Mouse (Mus musculus): ENCODE measurements around the gene Vwa1. TPM values are rescaled to one million over a fixed set of nuclear protein-coding genes. Genes with fewer than 3 reads are reported as not detected.

The Vwa1 gene
- polyA plus RNA-seq, 1 experiment from 2014 or later, result 12.7 TPM

DNA sequence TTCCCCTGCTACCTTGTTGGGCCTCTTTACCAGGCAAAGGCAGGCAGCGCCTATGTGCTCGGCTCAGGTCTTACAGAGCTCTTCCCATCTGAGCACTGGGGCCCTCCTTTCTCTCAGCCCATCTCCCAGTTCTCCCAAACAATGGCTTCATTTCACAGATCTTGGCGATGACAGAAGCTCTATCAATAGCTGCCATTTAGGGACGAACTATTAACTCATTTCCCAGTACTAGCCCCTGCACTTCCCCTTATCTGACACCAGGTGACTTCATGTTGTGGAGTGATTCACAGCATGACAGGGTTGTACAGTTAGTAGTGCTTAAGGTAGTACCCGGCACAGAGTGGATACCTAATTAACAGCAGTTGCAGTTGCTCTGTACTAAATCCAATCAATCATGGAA is 11.3 kb upstream of the Vwa1 start, which contains the start of gene Tmem88b:
TSS of gene Tmem88b (minus strand) at position 56 of the 400 bp plus-strand sequence.
- peak within 1 kb of the TSS; percentile 81 for H3K4me2 ChIP-seq (ENCODE audit: low read depth, low read length)
- H3K9ac ChIP-seq (ENCODE audit: low read depth, low read length), result peak within 1 kb of the TSS; percentile 90
- 56% methylated on average over 5 of the region's 5 CpGs for WGBS
- ATAC-seq (ENCODE audit: low read depth) (no peak), DNase-seq (ENCODE audit: low spot score) (no peak)
- H3K27me3 ChIP-seq (replicated peaks; ENCODE audit: control insufficient read depth, insufficient read depth, low read length), result no peaks in the 10 kb centered on the region
- H3K4me3 ChIP-seq (ENCODE audit: low read depth, low read length), result peak within 1 kb of the TSS; percentile 68
- peaks cover 6% of the 10 kb centered on the region; the same call in 1 of the 2 replicates for H3K4me1 ChIP-seq (ENCODE audit: control insufficient read depth, insufficient read depth, low read length)
- H3K27ac ChIP-seq (replicated peaks; ENCODE audit: low read depth, low read length), result 0 out of 2 replicates have a peak within 1 kb of the TSS, but pooled peaks have one; percentile 82
- no peaks in the 10 kb centered on the region for H3K36me3 ChIP-seq (ENCODE audit: control insufficient read depth, insufficient read depth, low read length)
- no peaks in the 10 kb centered on the region for H3K9me3 ChIP-seq (ENCODE audit: control insufficient read depth, low read length)

DNA sequence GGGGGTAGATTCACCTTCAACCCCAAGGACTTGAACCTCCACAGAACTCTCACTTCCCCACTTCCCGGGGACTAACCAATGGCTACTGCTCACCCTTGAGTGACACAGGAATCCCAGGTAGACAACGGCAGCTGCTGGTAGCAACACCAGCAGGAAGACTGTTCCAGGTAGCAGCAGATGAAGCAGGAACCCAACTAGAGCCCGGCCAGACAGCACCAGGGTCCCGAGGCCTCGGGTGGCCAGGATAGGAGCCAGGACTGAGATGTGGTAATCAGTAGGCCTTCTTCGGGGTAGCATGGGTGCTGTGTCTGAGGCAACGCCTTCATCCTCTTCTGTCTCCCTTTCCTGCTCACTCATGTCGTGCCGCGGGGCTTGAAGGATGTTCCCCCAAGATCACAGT is 10.7 kb upstream of the Vwa1 start:
- WGBS, result 75% methylated on average over 7 of the region's 10 CpGs
- DNase-seq (ENCODE audit: low spot score), result no peak
- no peak for ATAC-seq (ENCODE audit: low read depth)
- no peaks in the 10 kb centered on the region for H3K36me3 ChIP-seq (ENCODE audit: control insufficient read depth, insufficient read depth, low read length)
- H3K27ac ChIP-seq (replicated peaks; ENCODE audit: low read depth, low read length), result no peak overlapping the region
- no peak overlapping the region for H3K9ac ChIP-seq (ENCODE audit: low read depth, low read length)
- no peak overlapping the region for H3K4me3 ChIP-seq (ENCODE audit: low read depth, low read length)
- no peak overlapping the region for H3K4me2 ChIP-seq (ENCODE audit: low read depth, low read length)
- H3K9me3 ChIP-seq (ENCODE audit: control insufficient read depth, low read length), result no peaks in the 10 kb centered on the region
- H3K27me3 ChIP-seq (replicated peaks; ENCODE audit: control insufficient read depth, insufficient read depth, low read length), result no peaks in the 10 kb centered on the region
- H3K4me1 ChIP-seq (ENCODE audit: control insufficient read depth, insufficient read depth, low read length), result peaks cover 6% of the 10 kb centered on the region; the same call in 1 of the 2 replicates

DNA sequence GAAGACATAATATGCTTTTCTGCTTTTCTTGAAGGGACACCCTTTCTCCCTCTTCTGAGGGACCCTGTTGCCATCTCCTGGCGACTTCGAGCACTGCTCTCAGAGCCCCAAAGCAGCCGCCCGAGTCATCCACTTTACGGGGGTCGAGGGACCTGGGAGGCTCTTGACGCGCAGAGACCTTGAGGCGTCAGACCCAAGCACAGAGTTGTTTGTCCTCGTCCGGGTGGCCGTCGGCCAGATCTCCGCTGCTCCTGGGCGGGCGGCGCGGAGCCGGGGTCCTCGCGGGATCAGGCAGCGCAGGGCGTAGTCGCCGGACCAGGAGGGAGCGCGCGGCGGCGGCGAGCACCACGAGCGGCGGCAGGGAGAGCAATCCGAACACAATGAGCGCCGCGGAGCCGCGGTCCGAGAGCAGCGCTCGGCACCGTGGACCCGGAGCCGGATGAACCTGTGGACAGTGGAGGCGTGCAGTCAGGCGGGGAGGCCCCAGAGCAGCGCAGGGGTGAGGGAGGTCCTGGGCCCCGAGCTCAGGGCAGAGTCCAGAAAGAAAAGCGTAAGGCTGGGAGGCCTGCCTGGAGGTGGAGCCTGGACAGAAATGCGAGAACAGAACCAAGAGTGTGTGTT is 9.7 kb upstream of the Vwa1 start:
- H3K27ac ChIP-seq (replicated peaks; ENCODE audit: low read depth, low read length), result peak overlapping the region; percentile 82
- ATAC-seq (ENCODE audit: low read depth) (peak; percentile 81), DNase-seq (ENCODE audit: low spot score) (peak; percentile 92)
- H3K9me3 ChIP-seq (ENCODE audit: control insufficient read depth, low read length), result no peaks in the 10 kb centered on the region
- WGBS, result 0% methylated on average over 51 of the region's 52 CpGs
- peak overlapping the region; percentile 81 for H3K4me2 ChIP-seq (ENCODE audit: low read depth, low read length)
- no peaks in the 10 kb centered on the region for H3K36me3 ChIP-seq (ENCODE audit: control insufficient read depth, insufficient read depth, low read length)
- H3K9ac ChIP-seq (ENCODE audit: low read depth, low read length), result peak overlapping the region; percentile 90
- no peaks in the 10 kb centered on the region for H3K27me3 ChIP-seq (replicated peaks; ENCODE audit: control insufficient read depth, insufficient read depth, low read length)
- H3K4me1 ChIP-seq (ENCODE audit: control insufficient read depth, insufficient read depth, low read length), result peaks cover 6% of the 10 kb centered on the region; the same call in 1 of the 2 replicates
- H3K4me3 ChIP-seq (ENCODE audit: low read depth, low read length), result peak overlapping the region; percentile 68

DNA sequence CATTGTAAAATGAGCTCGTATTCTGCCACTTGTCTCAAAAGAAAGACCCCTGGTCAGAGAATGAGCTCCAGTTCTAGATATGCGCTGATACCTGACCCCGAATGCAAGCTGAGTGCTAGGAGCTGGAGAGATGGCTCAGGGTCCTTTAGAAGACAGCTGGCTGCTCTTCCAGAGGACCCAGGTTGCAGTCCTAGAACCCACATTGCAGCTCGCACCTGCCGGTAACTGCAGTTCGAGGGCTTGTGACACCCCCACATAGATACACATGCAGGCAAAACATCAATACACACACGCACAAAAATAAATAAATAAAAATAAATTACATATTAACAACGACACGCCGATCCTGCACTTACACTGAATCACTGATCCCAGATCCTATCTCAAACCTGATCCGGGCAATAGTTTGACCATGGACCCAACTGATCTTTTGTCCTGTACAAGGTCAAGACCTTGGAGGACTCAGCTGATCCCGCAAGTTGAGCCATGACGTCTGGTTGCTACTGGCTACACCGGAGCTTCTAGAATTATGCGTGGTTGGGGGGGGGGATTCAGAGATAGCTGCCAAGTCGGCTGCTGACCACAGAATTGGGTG is 9.1 kb upstream of the Vwa1 start:
- no peaks in the 10 kb centered on the region for H3K9me3 ChIP-seq (ENCODE audit: control insufficient read depth, low read length)
- H3K36me3 ChIP-seq (ENCODE audit: control insufficient read depth, insufficient read depth, low read length), result no peaks in the 10 kb centered on the region
- H3K4me2 ChIP-seq (ENCODE audit: low read depth, low read length), result peak overlapping the region; percentile 81
- DNase-seq (ENCODE audit: low spot score) (no peak), ATAC-seq (ENCODE audit: low read depth) (no peak)
- H3K4me3 ChIP-seq (ENCODE audit: low read depth, low read length), result peak overlapping the region; percentile 68
- H3K9ac ChIP-seq (ENCODE audit: low read depth, low read length), result peak overlapping the region; percentile 90
- WGBS, result 40% methylated on average over 16 of the region's 16 CpGs
- H3K27me3 ChIP-seq (replicated peaks; ENCODE audit: control insufficient read depth, insufficient read depth, low read length), result no peaks in the 10 kb centered on the region
- H3K27ac ChIP-seq (replicated peaks; ENCODE audit: low read depth, low read length), result peak overlapping the region; percentile 82; the same call in 1 of the 2 replicates
- H3K4me1 ChIP-seq (ENCODE audit: control insufficient read depth, insufficient read depth, low read length), result peaks cover 6% of the 10 kb centered on the region; the same call in 1 of the 2 replicates

DNA sequence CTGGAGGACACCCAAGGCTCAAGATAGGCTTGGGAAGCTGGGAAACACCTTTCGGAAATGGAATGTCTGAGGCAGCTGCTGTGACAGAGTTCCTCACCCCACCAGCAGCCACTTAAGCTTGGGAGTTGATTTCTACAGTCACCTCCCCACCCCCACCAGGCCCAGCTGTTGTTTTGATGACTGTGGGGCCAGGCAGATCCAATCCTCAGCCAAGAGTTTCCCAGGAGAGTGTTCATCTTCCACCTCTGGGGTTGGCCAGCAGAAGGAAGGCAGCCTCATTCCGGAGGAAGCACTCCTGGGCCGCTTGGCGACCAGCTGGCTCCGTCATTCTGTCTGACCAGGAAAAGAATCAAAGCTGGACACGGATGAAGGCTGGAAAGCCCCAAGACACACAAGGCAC is 6.4 kb upstream of the Vwa1 start:
- WGBS, result 23% methylated on average over 6 of the region's 6 CpGs
- Histone ChIP-seq H3K9me3 (ENCODE audit: control insufficient read depth, low read length) (no peaks in the 10 kb centered on the region), H3K27ac (replicated peaks; ENCODE audit: low read depth, low read length) (peak overlapping the region; percentile 58; the same call in 1 of the 2 replicates), H3K4me1 (ENCODE audit: control insufficient read depth, insufficient read depth, low read length) (peaks cover 6% of the 10 kb centered on the region; the same call in 1 of the 2 replicates), H3K9ac (ENCODE audit: low read depth, low read length) (no peak overlapping the region), H3K27me3 (replicated peaks; ENCODE audit: control insufficient read depth, insufficient read depth, low read length) (no peaks in the 10 kb centered on the region), H3K4me3 (ENCODE audit: low read depth, low read length) (no peak overlapping the region), H3K36me3 (ENCODE audit: control insufficient read depth, insufficient read depth, low read length) (no peaks in the 10 kb centered on the region), H3K4me2 (ENCODE audit: low read depth, low read length) (no peak overlapping the region)
- peak; percentile 81 for ATAC-seq (ENCODE audit: low read depth)
- peak; percentile 86 for DNase-seq (ENCODE audit: low spot score)

DNA sequence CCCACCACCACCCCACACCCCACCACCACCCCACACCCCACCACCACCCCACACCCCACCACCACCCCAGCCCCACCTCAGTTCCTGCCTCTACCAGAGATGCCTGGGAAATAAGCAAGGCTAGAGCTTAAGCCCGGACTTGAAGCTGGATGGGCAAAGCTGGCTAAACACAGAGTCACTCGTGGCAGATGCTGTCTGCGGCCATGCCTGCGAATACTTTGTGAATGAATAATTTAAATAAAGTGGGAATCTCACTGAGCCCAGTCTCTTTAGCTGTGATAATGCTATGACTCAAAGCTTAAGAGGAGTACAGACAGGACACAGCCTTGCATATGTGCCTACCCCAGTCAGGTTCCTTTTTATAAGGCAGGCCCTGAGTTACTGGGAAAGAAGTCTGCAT is 5.0 kb upstream of the Vwa1 start:
- no peaks in the 10 kb centered on the region for H3K9me3 ChIP-seq (ENCODE audit: control insufficient read depth, low read length)
- 73% methylated on average over 4 of the region's 4 CpGs for WGBS
- no peak overlapping the region for H3K4me3 ChIP-seq (ENCODE audit: low read depth, low read length)
- peaks cover 18% of the 10 kb centered on the region for H3K4me1 ChIP-seq (ENCODE audit: control insufficient read depth, insufficient read depth, low read length)
- H3K4me2 ChIP-seq (ENCODE audit: low read depth, low read length), result no peak overlapping the region
- no peak overlapping the region for H3K9ac ChIP-seq (ENCODE audit: low read depth, low read length)
- DNase-seq (ENCODE audit: low spot score) (no peak), ATAC-seq (ENCODE audit: low read depth) (no peak)
- H3K27me3 ChIP-seq (replicated peaks; ENCODE audit: control insufficient read depth, insufficient read depth, low read length), result no peaks in the 10 kb centered on the region
- no peaks in the 10 kb centered on the region for H3K36me3 ChIP-seq (ENCODE audit: control insufficient read depth, insufficient read depth, low read length)
- no peak overlapping the region for H3K27ac ChIP-seq (replicated peaks; ENCODE audit: low read depth, low read length)

DNA sequence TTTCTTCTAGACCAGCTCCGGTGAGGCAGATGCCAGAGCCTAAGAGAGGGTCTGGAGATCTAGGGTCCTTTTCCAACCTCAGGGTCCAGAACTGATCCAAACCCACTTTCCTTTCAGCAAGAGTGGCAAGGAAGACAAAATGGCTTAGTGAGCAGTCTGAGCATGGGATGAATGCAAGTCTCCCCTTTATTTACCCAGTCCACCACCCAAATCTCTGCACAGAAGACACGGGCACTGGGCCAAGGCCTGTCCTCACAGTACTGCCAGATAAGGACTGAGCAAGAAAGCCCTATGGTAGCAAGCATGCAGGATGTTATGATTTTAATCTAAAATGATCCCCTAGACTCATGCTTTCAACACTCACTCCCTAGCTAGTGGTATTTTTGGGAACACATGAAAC is 3.3 kb upstream of the Vwa1 start:
- Histone ChIP-seq H3K9ac (ENCODE audit: low read depth, low read length) (no peak overlapping the region), H3K36me3 (ENCODE audit: control insufficient read depth, insufficient read depth, low read length) (no peaks in the 10 kb centered on the region), H3K4me1 (ENCODE audit: control insufficient read depth, insufficient read depth, low read length) (peaks cover 17% of the 10 kb centered on the region), H3K4me2 (ENCODE audit: low read depth, low read length) (no peak overlapping the region), H3K4me3 (ENCODE audit: low read depth, low read length) (no peak overlapping the region), H3K9me3 (ENCODE audit: control insufficient read depth, low read length) (no peaks in the 10 kb centered on the region), H3K27ac (replicated peaks; ENCODE audit: low read depth, low read length) (no peak overlapping the region), H3K27me3 (replicated peaks; ENCODE audit: control insufficient read depth, insufficient read depth, low read length) (no peaks in the 10 kb centered on the region)
- ATAC-seq (ENCODE audit: low read depth) (no peak), DNase-seq (ENCODE audit: low spot score) (no peak)
- WGBS, result 80% methylated on average over 2 of the region's 2 CpGs

DNA sequence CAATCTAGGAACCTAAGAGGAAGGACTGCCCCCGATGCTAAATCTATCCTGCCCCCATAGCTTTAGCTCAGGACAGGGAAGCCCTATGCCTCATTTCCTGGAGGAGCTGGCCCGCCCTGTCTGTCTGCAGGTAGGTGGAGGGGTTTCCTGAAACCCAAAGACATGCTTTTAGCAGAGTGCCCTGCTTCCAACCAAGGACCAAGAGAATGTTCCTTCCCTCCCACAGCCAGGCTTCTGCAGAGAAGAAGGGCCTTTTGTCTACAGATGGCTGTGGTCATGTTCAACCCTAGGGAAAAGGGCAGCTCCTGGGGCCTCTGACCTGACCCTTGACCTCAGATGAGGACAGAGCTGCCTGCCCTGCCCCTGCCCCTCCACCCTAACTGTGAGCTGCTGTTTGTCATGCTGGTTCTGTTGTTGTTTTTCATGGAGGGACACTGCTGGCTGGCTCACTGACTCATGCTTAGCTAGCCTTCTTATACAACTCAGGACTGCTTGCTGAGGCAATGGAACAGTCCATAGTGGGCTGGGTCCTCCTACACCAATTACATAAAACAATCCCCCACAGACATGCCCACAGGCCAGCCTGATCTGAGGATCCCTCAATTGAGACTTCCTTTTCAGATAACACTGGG is 2.3 kb upstream of the Vwa1 start:
- Histone ChIP-seq H3K27ac (replicated peaks; ENCODE audit: low read depth, low read length) (no peak overlapping the region), H3K9me3 (ENCODE audit: control insufficient read depth, low read length) (no peaks in the 10 kb centered on the region), H3K27me3 (replicated peaks; ENCODE audit: control insufficient read depth, insufficient read depth, low read length) (no peaks in the 10 kb centered on the region), H3K4me2 (ENCODE audit: low read depth, low read length) (no peak overlapping the region), H3K9ac (ENCODE audit: low read depth, low read length) (no peak overlapping the region), H3K4me1 (ENCODE audit: control insufficient read depth, insufficient read depth, low read length) (peaks cover 17% of the 10 kb centered on the region), H3K4me3 (ENCODE audit: low read depth, low read length) (no peak overlapping the region), H3K36me3 (ENCODE audit: control insufficient read depth, insufficient read depth, low read length) (no peaks in the 10 kb centered on the region)
- 27% methylated on average over 2 of the region's 2 CpGs for WGBS
- ATAC-seq (ENCODE audit: low read depth) (no peak), DNase-seq (ENCODE audit: low spot score) (no peak)

Measured in embryonic facial prominence, embryonic 14.5 days (tissue).